Mouse (Mus musculus): ENCODE results near the gene Ebf4. TPM values are rescaled to one million over a fixed set of nuclear protein-coding genes. Genes with fewer than 3 reads are reported as not detected.

Ebf4 gene
- polyA plus RNA-seq, 1 experiment from 2014 or later: 0.93 TPM

GRCm38 (mm10) chr2:130383895-130384294, 88.9 kb downstream of the Ebf4 start:
- no peaks in the 10 kb centered on the region for H3K4me1 ChIP-seq (ENCODE audit: control insufficient read depth in 2 of 2, insufficient read depth in 2 of 2, low read length in 2 of 2)
- 72% methylated on average over 6 of the region's 6 CpGs for WGBS
- H3K36me3 ChIP-seq (ENCODE audit: control insufficient read depth, insufficient read depth, low read length): no peaks in the 10 kb centered on the region
- peaks cover 4% of the 10 kb centered on the region; the same call in 1 of the 2 replicates for H3K27me3 ChIP-seq (ENCODE audit: control insufficient read depth, insufficient read depth, low read length)
- H3K4me2 ChIP-seq (ENCODE audit: low read length): no peak overlapping the region
- no peaks in the 10 kb centered on the region for H3K9me3 ChIP-seq (ENCODE audit: control insufficient read depth, low read length)
- no peak overlapping the region for H3K4me3 ChIP-seq (ENCODE audit: control insufficient read depth in 1 of 2, insufficient read depth in 1 of 2, low read depth in 1 of 2, low read length in 2 of 2)
- no peak overlapping the region for H3K27ac ChIP-seq (replicated peaks in 1 of 2; ENCODE audit: control insufficient read depth in 1 of 2, insufficient read depth in 1 of 2, low read depth in 2 of 2, low read length in 2 of 2)
- H3K9ac ChIP-seq (ENCODE audit: low read length): no peak overlapping the region
- no peak for ATAC-seq (ENCODE audit: insufficient number of reproducible peaks, insufficient read depth, low FRiP score, low read depth)

- Histone ChIP-seq H3K36me3 (ENCODE audit: control insufficient read depth, insufficient read depth, low read length) (no peaks in the 10 kb centered on the region), H3K9me3 (ENCODE audit: control insufficient read depth, low read length) (no peaks in the 10 kb centered on the region), H3K27me3 (ENCODE audit: control insufficient read depth, insufficient read depth, low read length) (peaks cover 3% of the 10 kb centered on the region; the same call in 1 of the 2 replicates), H3K27ac (replicated peaks in 1 of 2; ENCODE audit: control insufficient read depth in 1 of 2, insufficient read depth in 1 of 2, low read depth in 2 of 2, low read length in 2 of 2) (no peak overlapping the region), H3K4me1 (ENCODE audit: control insufficient read depth in 2 of 2, insufficient read depth in 2 of 2, low read length in 2 of 2) (no peaks in the 10 kb centered on the region), H3K9ac (ENCODE audit: low read length) (no peak overlapping the region), H3K4me2 (ENCODE audit: low read length) (no peak overlapping the region), H3K4me3 (ENCODE audit: control insufficient read depth in 1 of 2, insufficient read depth in 1 of 2, low read depth in 1 of 2, low read length in 2 of 2) (no peak overlapping the region)
- WGBS: 60% methylated on average over 1 of the region's 1 CpGs
- no peak for ATAC-seq (ENCODE audit: insufficient number of reproducible peaks, insufficient read depth, low FRiP score, low read depth)
Observed at GRCm38 (mm10) chr2:130386212-130386611, 91.2 kb downstream of the Ebf4 start.

GRCm38 (mm10) chr2:130388796-130389195, 93.8 kb downstream of the Ebf4 start:
- Histone ChIP-seq H3K4me2 (ENCODE audit: low read length) (no peak overlapping the region), H3K9ac (ENCODE audit: low read length) (no peak overlapping the region), H3K36me3 (ENCODE audit: control insufficient read depth, insufficient read depth, low read length) (0 out of 2 replicates have a peak, but pooled peaks cover 11% of the 10 kb centered on the region), H3K4me3 (ENCODE audit: control insufficient read depth in 1 of 2, insufficient read depth in 1 of 2, low read depth in 1 of 2, low read length in 2 of 2) (no peak overlapping the region), H3K4me1 (ENCODE audit: control insufficient read depth in 2 of 2, insufficient read depth in 2 of 2, low read length in 2 of 2) (no peaks in the 10 kb centered on the region), H3K27ac (replicated peaks in 1 of 2; ENCODE audit: control insufficient read depth in 1 of 2, insufficient read depth in 1 of 2, low read depth in 2 of 2, low read length in 2 of 2) (no peak overlapping the region), H3K27me3 (ENCODE audit: control insufficient read depth, insufficient read depth, low read length) (no peaks in the 10 kb centered on the region), H3K9me3 (ENCODE audit: control insufficient read depth, low read length) (no peaks in the 10 kb centered on the region)
- WGBS: 73% methylated on average over 2 of the region's 2 CpGs
- ATAC-seq (ENCODE audit: insufficient number of reproducible peaks, insufficient read depth, low FRiP score, low read depth): no peak

GRCm38 (mm10) chr2:130390993-130391625, 96.1 kb downstream of the Ebf4 start:
- H3K4me1 ChIP-seq (ENCODE audit: control insufficient read depth in 2 of 2, insufficient read depth in 2 of 2, low read length in 2 of 2): no peaks in the 10 kb centered on the region
- H3K27me3 ChIP-seq (ENCODE audit: control insufficient read depth, insufficient read depth, low read length): 0 out of 2 replicates have a peak, but pooled peaks cover under 1% of the 10 kb centered on the region
- no peak for ATAC-seq (ENCODE audit: insufficient number of reproducible peaks, insufficient read depth, low FRiP score, low read depth)
- no peak overlapping the region for H3K4me3 ChIP-seq (ENCODE audit: control insufficient read depth in 1 of 2, insufficient read depth in 1 of 2, low read depth in 1 of 2, low read length in 2 of 2)
- no peak overlapping the region for H3K4me2 ChIP-seq (ENCODE audit: low read length)
- H3K9ac ChIP-seq (ENCODE audit: low read length): no peak overlapping the region
- H3K9me3 ChIP-seq (ENCODE audit: control insufficient read depth, low read length): no peaks in the 10 kb centered on the region
- H3K36me3 ChIP-seq (ENCODE audit: control insufficient read depth, insufficient read depth, low read length): 0 out of 2 replicates have a peak, but pooled peaks cover 11% of the 10 kb centered on the region
- 79% methylated on average over 11 of the region's 11 CpGs for WGBS
- no peak overlapping the region for H3K27ac ChIP-seq (replicated peaks in 1 of 2; ENCODE audit: control insufficient read depth in 1 of 2, insufficient read depth in 1 of 2, low read depth in 2 of 2, low read length in 2 of 2)

- Histone ChIP-seq H3K9me3 (ENCODE audit: control insufficient read depth, low read length) (no peaks in the 10 kb centered on the region), H3K9ac (ENCODE audit: low read length) (no peak overlapping the region), H3K4me2 (ENCODE audit: low read length) (no peak overlapping the region), H3K36me3 (ENCODE audit: control insufficient read depth, insufficient read depth, low read length) (0 out of 2 replicates have a peak, but pooled peaks cover 11% of the 10 kb centered on the region), H3K4me1 (ENCODE audit: control insufficient read depth in 2 of 2, insufficient read depth in 2 of 2, low read length in 2 of 2) (peaks cover 2 to 7% of the 10 kb centered on the region in 2 experiments; a peak in 2 of 4 replicates), H3K27ac (replicated peaks in 1 of 2; ENCODE audit: control insufficient read depth in 1 of 2, insufficient read depth in 1 of 2, low read depth in 2 of 2, low read length in 2 of 2) (no peak overlapping the region), H3K27me3 (ENCODE audit: control insufficient read depth, insufficient read depth, low read length) (0 out of 2 replicates have a peak, but pooled peaks cover 5% of the 10 kb centered on the region), H3K4me3 (ENCODE audit: control insufficient read depth in 1 of 2, insufficient read depth in 1 of 2, low read depth in 1 of 2, low read length in 2 of 2) (no peak overlapping the region)
- 86% methylated on average over 3 of the region's 3 CpGs for WGBS
- ATAC-seq (ENCODE audit: insufficient number of reproducible peaks, insufficient read depth, low FRiP score, low read depth): no peak
Observed at GRCm38 (mm10) chr2:130392836-130393235, 97.9 kb downstream of the Ebf4 start.

- ATAC-seq (ENCODE audit: insufficient number of reproducible peaks, insufficient read depth, low FRiP score, low read depth): no peak
- H3K4me2 ChIP-seq (ENCODE audit: low read length): no peak overlapping the region
- no peak overlapping the region for H3K4me3 ChIP-seq (ENCODE audit: control insufficient read depth in 1 of 2, insufficient read depth in 1 of 2, low read depth in 1 of 2, low read length in 2 of 2)
- H3K27ac ChIP-seq (replicated peaks in 1 of 2; ENCODE audit: control insufficient read depth in 1 of 2, insufficient read depth in 1 of 2, low read depth in 2 of 2, low read length in 2 of 2): no peak overlapping the region
- 0 out of 2 replicates have a peak, but pooled peaks cover 14% of the 10 kb centered on the region for H3K27me3 ChIP-seq (ENCODE audit: control insufficient read depth, insufficient read depth, low read length)
- peaks cover 6 to 7% of the 10 kb centered on the region in 2 experiments; a peak in 2 of 4 replicates for H3K4me1 ChIP-seq (ENCODE audit: control insufficient read depth in 2 of 2, insufficient read depth in 2 of 2, low read length in 2 of 2)
- H3K9me3 ChIP-seq (ENCODE audit: control insufficient read depth, low read length): no peaks in the 10 kb centered on the region
- 0 out of 2 replicates have a peak, but pooled peaks cover 11% of the 10 kb centered on the region for H3K36me3 ChIP-seq (ENCODE audit: control insufficient read depth, insufficient read depth, low read length)
- WGBS: 85% methylated on average over 11 of the region's 11 CpGs
- H3K9ac ChIP-seq (ENCODE audit: low read length): no peak overlapping the region
Observed at GRCm38 (mm10) chr2:130395696-130396095, 100.7 kb downstream of the Ebf4 start.

GRCm38 (mm10) chr2:130397186-130397985, 102.4 kb downstream of the Ebf4 start, which contains the start of gene Cpxm1:
Gene Cpxm1 (minus strand): TSS chr2:130397574.
- under 1% methylated on average over 43 of the region's 53 CpGs for WGBS
- Histone ChIP-seq H3K27ac (replicated peaks in 1 of 2; ENCODE audit: control insufficient read depth in 1 of 2, insufficient read depth in 1 of 2, low read depth in 2 of 2, low read length in 2 of 2) (peak within 1 kb of the TSS in 1 of 2 experiments; percentile 33; a peak in 1 of 4 replicates), H3K9me3 (ENCODE audit: control insufficient read depth, low read length) (no peaks in the 10 kb centered on the region), H3K27me3 (ENCODE audit: control insufficient read depth, insufficient read depth, low read length) (0 out of 2 replicates have a peak, but pooled peaks cover 14% of the 10 kb centered on the region), H3K4me3 (ENCODE audit: control insufficient read depth in 1 of 2, insufficient read depth in 1 of 2, low read depth in 1 of 2, low read length in 2 of 2) (peak within 1 kb of the TSS; percentile 65 to 69), H3K4me2 (ENCODE audit: low read length) (peak within 1 kb of the TSS; percentile 97), H3K9ac (ENCODE audit: low read length) (peak within 1 kb of the TSS; percentile 78), H3K36me3 (ENCODE audit: control insufficient read depth, insufficient read depth, low read length) (0 out of 2 replicates have a peak, but pooled peaks cover 11% of the 10 kb centered on the region), H3K4me1 (ENCODE audit: control insufficient read depth in 2 of 2, insufficient read depth in 2 of 2, low read length in 2 of 2) (peaks cover 6 to 7% of the 10 kb centered on the region in 2 experiments; a peak in 2 of 4 replicates)
- peak; percentile 65 for ATAC-seq (ENCODE audit: insufficient number of reproducible peaks, insufficient read depth, low FRiP score, low read depth)
